Comparison of ENCODE assay signal across 7 mouse cellular contexts in genomic region chr2:152293727-152294475, GRCm38 (mm10). TPM values are rescaled to one million over a fixed set of nuclear protein-coding genes. Genes with fewer than 3 reads are reported as not detected.
DNase-seq lines count a peak whose midpoint lies in the region; ATAC-seq and TF ChIP-seq lines count a peak whose summit lies in the region.

Gene Tbc1d20, plus strand, starts transcription at chr2:152293828.

- no peak for TF ChIP-seq CTCF in intestine, postnatal 0 days (IDR thresholded peaks at IDR 0.05; ENCODE audit: low read depth)
- TF ChIP-seq CTCF in small intestine, adult 2 months (IDR thresholded peaks at IDR 0.05; ENCODE audit: extremely low read depth, insufficient read length, insufficient replicate concordance, low read depth, low read length), result no peak

- peak within 1 kb of the TSS; percentile 82 for H3K4me2 ChIP-seq in intestine, postnatal 0 days (replicated peaks; ENCODE audit: low read depth)
- peak within 1 kb of the TSS; percentile 86 for H3K4me2 ChIP-seq in midbrain, embryonic 12.5 days (replicated peaks)

- ATAC-seq in intestine, postnatal 0 days, result peak; percentile 96
- peak; percentile 99 for ATAC-seq in midbrain, embryonic 12.5 days (ENCODE audit: low FRiP score, low read depth)

- no peaks in the 10 kb centered on the region for H3K27me3 ChIP-seq in intestine, postnatal 0 days (replicated peaks; ENCODE audit: control insufficient read depth, insufficient read depth, low read length)
- H3K27me3 ChIP-seq in midbrain, embryonic 12.5 days, result no peaks in the 10 kb centered on the region
- H3K27me3 ChIP-seq in small intestine, adult 2 months (ENCODE audit: control insufficient read depth, insufficient read depth, low read length), result no peaks in the 10 kb centered on the region

- no peaks in the 10 kb centered on the region for H3K4me1 ChIP-seq in intestine, postnatal 0 days (replicated peaks; ENCODE audit: control insufficient read depth, insufficient read depth, low read length)
- peaks cover 20% of the 10 kb centered on the region for H3K4me1 ChIP-seq in midbrain, embryonic 12.5 days
- H3K4me1 ChIP-seq in small intestine, adult 2 months (ENCODE audit: control insufficient read depth, insufficient read depth, insufficient read length, low read length), result peaks cover 9% of the 10 kb centered on the region; the same call in 1 of the 2 replicates

- H3K4me3 ChIP-seq in intestine, postnatal 0 days (ENCODE audit: low read depth, low read length), result peak within 1 kb of the TSS; percentile 72
- H3K4me3 ChIP-seq in midbrain, embryonic 12.5 days, result peak within 1 kb of the TSS; percentile 97
- peak within 1 kb of the TSS; percentile 91 for H3K4me3 ChIP-seq in small intestine, adult 2 months (ENCODE audit: low read depth, low read length)

- H3K27ac ChIP-seq in intestine, postnatal 0 days (ENCODE audit: low read depth, low read length), result peak within 1 kb of the TSS; percentile 85
- H3K27ac ChIP-seq in midbrain, embryonic 12.5 days (replicated peaks), result peak within 1 kb of the TSS; percentile 87
- peak within 1 kb of the TSS; percentile 65 for H3K27ac ChIP-seq in small intestine, adult 2 months (ENCODE audit: insufficient read depth, low read depth, low read length)

- peak within 1 kb of the TSS; percentile 90 for H3K9ac ChIP-seq in intestine, postnatal 0 days (ENCODE audit: low read depth, low read length)
- H3K9ac ChIP-seq in midbrain, embryonic 12.5 days (replicated peaks), result peak within 1 kb of the TSS; percentile 95

- TF ChIP-seq POLR2A in small intestine, adult 2 months (IDR thresholded peaks at IDR 0.05; ENCODE audit: low read depth, low read length), result peak; percentile 96

- no peaks in the 10 kb centered on the region for H3K9me3 ChIP-seq in intestine, postnatal 0 days (ENCODE audit: control insufficient read depth)
- H3K9me3 ChIP-seq in midbrain, embryonic 12.5 days, result no peaks in the 10 kb centered on the region

- intact Hi-C loops in left cerebral cortex, postnatal 4 days (cut with DNase I), result no loop called here

- DNase-seq in adrenal gland, adult 8-10 months, result peak; percentile 86
- DNase-seq in embryo, embryonic 9.5 days (ENCODE audit: extremely low spot score), result peak; percentile 88
- DNase-seq in gonadal fat pad, adult 2 months (ENCODE audit: low read depth), result no peak
- DNase-seq in left cerebral cortex, postnatal 4 days, result peak; percentile 93

- under 1% methylated on average over 69 of the region's 70 CpGs for WGBS in intestine, postnatal 0 days
- under 1% methylated on average over 48 of the region's 70 CpGs for WGBS in midbrain, embryonic 12.5 days
- WGBS in small intestine, adult 2 months, result under 1% methylated on average over 60 of the region's 70 CpGs

- no peaks in the 10 kb centered on the region for H3K36me3 ChIP-seq in intestine, postnatal 0 days (ENCODE audit: control insufficient read depth, insufficient read depth)
- 0 out of 2 replicates have a peak, but pooled peaks cover 5% of the 10 kb centered on the region for H3K36me3 ChIP-seq in midbrain, embryonic 12.5 days
- H3K36me3 ChIP-seq in small intestine, adult 2 months (ENCODE audit: control insufficient read depth, insufficient read depth, low read length), result peaks cover 2% of the 10 kb centered on the region; the same call in 1 of the 2 replicates

RNA-seq across cellular contexts. Expression of gene Tbc1d20, which starts in this region (rescaled TPM):
- total RNA-seq in adrenal gland, adult 8-10 months (2022), result 100 to 1,000 TPM; 143 to 157 (median 143) TPM
- 82.0 and 93.5 TPM in 2 replicates for polyA plus RNA-seq in gonadal fat pad, adult 2 months (2012; rRNA removed)
- 35.2 and 40.3 TPM in 2 replicates for polyA plus RNA-seq in intestine, postnatal 0 days (2015; fragmentation: Nextera tagmentation; extraction: Ambion mirVana)
- total RNA-seq in left cerebral cortex, postnatal 4 days (2021), result 10 to 100 TPM; 41.2 to 42.6 TPM
- 35.3 and 40.3 TPM in 2 replicates for polyA plus RNA-seq in midbrain, embryonic 12.5 days (2016; fragmentation: Nextera tagmentation; extraction: Ambion mirVana)
- polyA plus RNA-seq in small intestine, adult 2 months (2012; rRNA removed), result 23.4 and 49.6 TPM in 2 replicates
